Comparison of ENCODE assay signal across 8 mouse cellular contexts in the genomic region with DNA sequence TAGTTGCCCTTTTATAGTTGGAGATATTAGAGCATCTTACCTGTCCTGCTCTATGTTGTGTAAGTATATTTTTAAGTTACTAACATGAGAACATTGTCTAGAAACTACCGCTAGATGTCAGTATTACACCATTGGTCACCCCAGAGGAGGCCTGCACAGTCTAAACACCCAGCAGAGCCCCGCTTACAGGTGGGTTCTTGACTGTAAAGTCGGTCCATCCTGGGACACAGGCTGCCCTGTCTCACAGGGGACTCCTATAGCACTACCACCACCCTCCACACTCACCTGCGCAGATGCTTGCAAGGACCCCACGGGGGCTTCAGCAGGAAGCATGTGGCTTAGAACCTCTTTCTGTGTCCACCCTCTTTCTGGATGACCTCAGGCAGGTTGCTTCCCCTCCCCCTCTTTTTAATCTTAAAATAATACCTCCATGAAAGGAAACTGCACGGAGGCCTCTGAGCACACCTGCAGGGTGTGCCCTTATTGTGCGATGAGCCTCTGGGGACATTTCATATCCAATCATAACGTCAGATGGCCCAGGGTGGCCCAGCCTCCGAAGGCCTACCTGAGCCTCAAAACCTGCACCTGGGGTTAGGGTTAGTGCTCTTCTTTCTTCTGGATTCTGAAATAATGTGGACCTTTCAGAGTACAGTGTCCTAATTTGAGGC. TPM values are rescaled to one million over a fixed set of nuclear protein-coding genes. Genes with fewer than 3 reads are reported as not detected.
DNase-seq lines count a peak whose midpoint lies in the region; ATAC-seq and TF ChIP-seq lines count a peak whose summit lies in the region.

No protein-coding gene starts in this region.

- peak; percentile 18 for TF ChIP-seq CTCF in C2C12 (IDR thresholded peaks at IDR 0.05; ENCODE audit: control insufficient read depth, insufficient read depth, insufficient read length)
- peak; percentile 51 to 80 (median 65) for TF ChIP-seq CTCF in MEL (IDR thresholded peaks at IDR 0.05 in 2 of 3, conservative IDR thresholded peaks at IDR 0.05 in 1 of 3; ENCODE audit: control insufficient read depth in 1 of 3, insufficient read depth in 1 of 3, low read depth in 2 of 3, low read length in 3 of 3, poor library complexity in 1 of 3, severe bottlenecking in 1 of 3)
- TF ChIP-seq CTCF in intestine, postnatal 0 days (IDR thresholded peaks at IDR 0.05; ENCODE audit: low read depth) = peak; percentile 90

- TF ChIP-seq RAD21 in MEL (IDR thresholded peaks at IDR 0.05; ENCODE audit: low read depth, low read length) = peak; percentile 89

- peak; percentile 80 for DNase-seq in MEL (ENCODE audit: low read depth, low spot score)
- peak; percentile 61 to 72 for DNase-seq in cerebellum, postnatal 14 days
- DNase-seq in heart, adult 18-20 months = peak; percentile 50 to 71
- peak; percentile 15 to 34 for DNase-seq in lung, adult 18-20 months
- DNase-seq in frontal cortex, postnatal 36 days (ENCODE audit: low spot score in 2 of 2) = no peak

- TF ChIP-seq EP300 in MEL (IDR thresholded peaks at IDR 0.05; ENCODE audit: low read depth in 1 of 2, low read length in 2 of 2) = 0 out of 4 replicates have a peak, but pooled peaks of 1 of the 2 experiments have one; percentile 7

- TF ChIP-seq POLR2A in MEL (IDR thresholded peaks at IDR 0.05; ENCODE audit: control insufficient read depth in 1 of 2, insufficient read depth in 1 of 2, low read depth in 1 of 2, low read length in 2 of 2, poor library complexity in 1 of 2) = no peak

- ATAC-seq in intestine, postnatal 0 days = peak; percentile 66; the same call in 1 of the 2 replicates
- ATAC-seq in neutrophil, adult 5-6 weeks (ENCODE audit: extremely low read depth, insufficient number of reproducible peaks, low FRiP score, poor library complexity, severe bottlenecking) = peak; percentile 60; the same call in 1 of the 2 replicates

- WGBS in intestine, postnatal 0 days = 59% methylated on average over 9 of the region's 9 CpGs

- H3K4me3 ChIP-seq in C2C12 (ENCODE audit: insufficient read depth, poor library complexity, severe bottlenecking) (no peak overlapping the region), MEL (ENCODE audit: control insufficient read depth in 1 of 2, insufficient read depth in 1 of 2, low read depth in 2 of 2, low read length in 2 of 2) (no peak overlapping the region)
- H3K4me3 ChIP-seq in intestine, postnatal 0 days (ENCODE audit: low read depth, low read length) = no peak overlapping the region

- no peak overlapping the region for H3K27ac ChIP-seq in MEL (ENCODE audit: control insufficient read depth, low read depth, low read length)
- no peak overlapping the region for H3K27ac ChIP-seq in intestine, postnatal 0 days (ENCODE audit: low read depth, low read length)

- no peak overlapping the region for H3ac ChIP-seq in C2C12 (ENCODE audit: control insufficient read depth, insufficient read length, low read depth)

- H3K27me3 ChIP-seq in C2C12 (ENCODE audit: control insufficient read depth, insufficient read depth, insufficient read length) (no peaks in the 10 kb centered on the region), MEL (ENCODE audit: control insufficient read depth in 1 of 2, insufficient read depth in 2 of 2, low read length in 2 of 2) (no peaks in the 10 kb centered on the region)
- no peaks in the 10 kb centered on the region for H3K27me3 ChIP-seq in intestine, postnatal 0 days (replicated peaks; ENCODE audit: control insufficient read depth, insufficient read depth, low read length)

- no peaks in the 10 kb centered on the region for H3K4me1 ChIP-seq in MEL (ENCODE audit: control insufficient read depth in 1 of 2, insufficient read depth in 2 of 2, low read length in 2 of 2)
- H3K4me1 ChIP-seq in intestine, postnatal 0 days (replicated peaks; ENCODE audit: control insufficient read depth, insufficient read depth, low read length) = no peaks in the 10 kb centered on the region

- H3K79me2 ChIP-seq in C2C12 (ENCODE audit: control insufficient read depth, insufficient read depth) (peaks cover 4% of the 10 kb centered on the region), MEL (ENCODE audit: control insufficient read depth, insufficient read depth, low read length, poor library complexity) (peaks cover 3% of the 10 kb centered on the region; the same call in 1 of the 2 replicates)

- no peaks in the 10 kb centered on the region for H3K9me3 ChIP-seq in MEL (replicated peaks; ENCODE audit: insufficient read depth, low read length)
- no peaks in the 10 kb centered on the region for H3K9me3 ChIP-seq in intestine, postnatal 0 days (ENCODE audit: control insufficient read depth)

- H3K9ac ChIP-seq in MEL (ENCODE audit: control insufficient read depth, low read depth, low read length, poor library complexity, severe bottlenecking) = no peak overlapping the region
- no peak overlapping the region for H3K9ac ChIP-seq in intestine, postnatal 0 days (ENCODE audit: low read depth, low read length)

- H3K36me3 ChIP-seq in C2C12 (ENCODE audit: control insufficient read depth, insufficient read depth) (peaks cover 35% of the 10 kb centered on the region), MEL (ENCODE audit: control insufficient read depth in 1 of 2, insufficient read depth in 2 of 2, low read length in 2 of 2) (peaks cover 0 to 4% of the 10 kb centered on the region in 2 experiments; a peak in 2 of 4 replicates)
- peaks cover 44% of the 10 kb centered on the region for H3K36me3 ChIP-seq in intestine, postnatal 0 days (ENCODE audit: control insufficient read depth, insufficient read depth)

- H3K4me2 ChIP-seq in intestine, postnatal 0 days (replicated peaks; ENCODE audit: low read depth) = no peak overlapping the region

- H3K79me3 ChIP-seq in C2C12 (ENCODE audit: low read depth) = peaks cover 4% of the 10 kb centered on the region

TF ChIP-seq in C2C12, 6 proteins besides CTCF, POLR2A, EP300 and RAD21:
- TF ChIP-seq CEBPB (IDR thresholded peaks at IDR 0.05; ENCODE audit: low read depth) (no peak), FOSL1 (IDR thresholded peaks at IDR 0.05; ENCODE audit: insufficient read depth, low read length, poor library complexity, severe bottlenecking) (no peak), USF1 (IDR thresholded peaks at IDR 0.05; ENCODE audit: low read depth) (no peak), MYOG (IDR thresholded peaks at IDR 0.05; ENCODE audit: control insufficient read depth, extremely low read depth, insufficient read length) (no peak), MYOD1 (IDR thresholded peaks at IDR 0.05; ENCODE audit: control insufficient read depth, insufficient read length, low read depth) (no peak)

TF ChIP-seq in MEL, 35 proteins besides CTCF, POLR2A, EP300 and RAD21:
- TF ChIP-seq USF2 (IDR thresholded peaks at IDR 0.05; ENCODE audit: borderline replicate concordance in 1 of 2, insufficient read depth in 1 of 2, low read depth in 1 of 2, low read length in 2 of 2) (no peak), BHLHE40 (IDR thresholded peaks at IDR 0.05; ENCODE audit: borderline replicate concordance, low read depth, low read length) (0 out of 2 replicates have a peak, but pooled peaks have one; percentile 18), ELF1 (IDR thresholded peaks at IDR 0.05; ENCODE audit: low read depth, low read length) (no peak), MYB (IDR thresholded peaks at IDR 0.05; ENCODE audit: low read depth, low read length) (no peak), SMC3 (IDR thresholded peaks at IDR 0.05; ENCODE audit: low read depth, low read length) (peak; percentile 72), ZC3H11A (IDR thresholded peaks at IDR 0.05; ENCODE audit: low read depth, low read length) (peak; percentile 68), MAFK (IDR thresholded peaks at IDR 0.05; ENCODE audit: borderline replicate concordance, low read depth, low read length) (no peak), CHD1 (IDR thresholded peaks at IDR 0.05; ENCODE audit: low read depth, low read length) (no peak), POLR2AphosphoS2 (IDR thresholded peaks at IDR 0.05; ENCODE audit: low read length) (no peak), NRF1 (IDR thresholded peaks at IDR 0.05; ENCODE audit: insufficient read depth, low read depth, low read length, poor library complexity, severe bottlenecking) (no peak), TBP (IDR thresholded peaks at IDR 0.05; ENCODE audit: low read depth, low read length) (no peak), UBTF (IDR thresholded peaks at IDR 0.05; ENCODE audit: borderline replicate concordance, insufficient read depth, low read depth, low read length) (no peak), TAL1 (IDR thresholded peaks at IDR 0.05; ENCODE audit: low read length) (no peak), MEF2A (IDR thresholded peaks at IDR 0.05; ENCODE audit: extremely low read depth, insufficient replicate concordance, low read depth, low read length, poor library complexity, severe bottlenecking) (no peak)

RNA-seq across cellular contexts. Expression of a gene that starts 7.9 kb away (rescaled TPM):
- 6.6 TPM for polyA plus RNA-seq in C2C12 (2012; fragmentation: generic; extraction: Trizol)
- 9.9 and 10.6 TPM in 2 replicates for total RNA-seq in MEL (2012; rRNA removed)
- 10 to 100 TPM in 1 of 2 experiments, not detected in 1; 15.5 TPM for polyA plus RNA-seq in MEL (2012; ENCODE audit: insufficient read depth in 1 of 2, insufficient read length in 2 of 2, low read depth in 1 of 2, low replicate concordance in 2 of 2, missing spikeins in 1 of 2)
- total RNA-seq in heart, adult 18-20 months (2021) = 1 to 10 TPM; 7.0 to 8.2 TPM
- 4.5 and 5.5 TPM in 2 replicates for polyA plus RNA-seq in intestine, postnatal 0 days (2015; fragmentation: Nextera tagmentation; extraction: Ambion mirVana)
- total RNA-seq in neutrophil, adult 5-6 weeks (2017) = 18.4 and 21.9 TPM in 2 replicates

Comparison
In these comparisons a context has a peak if more than half of its experiments do, and no peak if none do; other contexts are left out.
1. CTCF ChIP-seq: peak in every context shown above with its lines; median percentile 90 in intestine, postnatal 0 days; 65 in MEL; 18 in C2C12.
2. DNase-seq: peak in MEL (single experiment), cerebellum, postnatal 14 days (2 of 2), heart, adult 18-20 months (2 of 2) and lung, adult 18-20 months (2 of 2); none in frontal cortex, postnatal 36 days (0 of 2).